Mouse (Mus musculus) liver, embryonic 14.5 days (tissue): ENCODE results near the gene Cpsf6. TPM values are rescaled to one million over a fixed set of nuclear protein-coding genes. Genes with fewer than 3 reads are reported as not detected.

Experiments used
- ATAC-seq: fragments of 200-750 bp; cut with Nextera tagmentation; 2 replicates; pipeline ENCODE4 v1.8.0; 2017; ENCODE audit warnings: moderate number of reproducible peaks, mild to moderate bottlenecking, moderate library complexity; ENCODE audit not compliant: insufficient read depth
- DNase-seq, 3 experiments: peaks; one replicate each; pipeline ENCODE4 v3.0.0-alpha.2; 2012 to 2013; ENCODE audit warnings: low read depth in 3 of 3, low spot score in 3 of 3
- H3K27ac ChIP-seq: fragments of 300-500 bp; sonication (generic); 2 replicates; pipeline ENCODE4 v1.5.1; 2014; ENCODE audit warnings: moderate library complexity, mild to moderate bottlenecking, control low read depth, inconsistent platforms
- H3K27me3 ChIP-seq: fragments of 300-500 bp; sonication (generic); 2 replicates; pipeline ENCODE4 v1.6.1; 2014; ENCODE audit warnings: mild to moderate bottlenecking, low read length, moderate library complexity; ENCODE audit not compliant: control insufficient read depth, insufficient read depth
- H3K36me3 ChIP-seq: fragments of 300-500 bp; sonication (generic); replicated peaks from 2 replicates; pipeline ENCODE4 v1.6.1; 2014; ENCODE audit warnings: low read depth; ENCODE audit not compliant: control insufficient read depth, insufficient read depth
- H3K4me1 ChIP-seq, 2 experiments: fragments of 200-500 bp in 1 of 2; fragments of 300-500 bp in 1 of 2; sonication (generic) in 1 of 2; replicated peaks; 2 replicates each; pipeline ENCODE4 v1.6.1; 2012 to 2014; ENCODE audit warnings: antibody characterized with exemption in 1 of 2, inconsistent platforms in 1 of 2, low read length in 1 of 2; ENCODE audit not compliant: control insufficient read depth in 2 of 2, insufficient read depth in 2 of 2
- H3K4me2 ChIP-seq: fragments of 300-500 bp; sonication (generic); 2 replicates; pipeline ENCODE4 v1.6.1; 2014; ENCODE audit warnings: low read depth, mild to moderate bottlenecking, control low read depth, moderate library complexity
- H3K4me3 ChIP-seq, 2 experiments: fragments of 200-500 bp in 1 of 2; fragments of 300-500 bp in 1 of 2; sonication (generic) in 1 of 2; 2 replicates each; pipeline ENCODE4 v1.5.1; 2012 to 2014; ENCODE audit warnings: low read depth in 2 of 2, low read length in 2 of 2, mild to moderate bottlenecking in 2 of 2, control low read depth in 1 of 2, inconsistent platforms in 1 of 2, moderate library complexity in 1 of 2; ENCODE audit not compliant: insufficient read depth in 1 of 2
- H3K9ac ChIP-seq: fragments of 300-500 bp; sonication (generic); replicated peaks from 2 replicates; pipeline ENCODE4 v1.6.1; 2014; ENCODE audit warnings: mild to moderate bottlenecking, control low read depth, moderate library complexity
- H3K9me3 ChIP-seq: fragments of 300-500 bp; sonication (generic); 2 replicates; pipeline ENCODE4 v1.6.1; 2016; ENCODE audit warnings: low read length, mixed read lengths; ENCODE audit not compliant: control insufficient read depth
- CTCF ChIP-seq: IDR thresholded peaks from 2 replicates; pipeline ENCODE4 v1.5.1; 2016; ENCODE audit warnings: antibody characterized with exemption, low read depth, control low read depth
- EP300 ChIP-seq: IDR thresholded peaks from 2 replicates; pipeline ENCODE4 v1.6.1; 2016; ENCODE audit warnings: antibody characterized with exemption, low read depth
- WGBS: fragments of 180-500 bp; shearing (Covaris S2); extraction: QIAGEN DNeasy Blood & Tissue Kit; methylation state at CpG from one replicate; pipeline ENCODE4 v1.1.7; 2014; ENCODE audit not compliant: insufficient replicate concordance; 5-methylcytosine and 5-hydroxymethylcytosine counted together
- polyA plus RNA-seq, 2 experiments: library from polyadenylated mRNA; depleted of rRNA in 1 of 2; stranded (reverse) in 1 of 2; unstranded in 1 of 2; fragments of >200 nt; fragmentation: Nextera tagmentation in 1 of 2; extraction: Ambion mirVana in 1 of 2; gene quantifications; 2 replicates each; pipeline versions ENCODE4 v1.2.1 to v1.2.3; 2012 to 2014

Cpsf6 gene
- polyA plus RNA-seq, 2 experiments = 27.5 to 51.7 TPM

DNA sequence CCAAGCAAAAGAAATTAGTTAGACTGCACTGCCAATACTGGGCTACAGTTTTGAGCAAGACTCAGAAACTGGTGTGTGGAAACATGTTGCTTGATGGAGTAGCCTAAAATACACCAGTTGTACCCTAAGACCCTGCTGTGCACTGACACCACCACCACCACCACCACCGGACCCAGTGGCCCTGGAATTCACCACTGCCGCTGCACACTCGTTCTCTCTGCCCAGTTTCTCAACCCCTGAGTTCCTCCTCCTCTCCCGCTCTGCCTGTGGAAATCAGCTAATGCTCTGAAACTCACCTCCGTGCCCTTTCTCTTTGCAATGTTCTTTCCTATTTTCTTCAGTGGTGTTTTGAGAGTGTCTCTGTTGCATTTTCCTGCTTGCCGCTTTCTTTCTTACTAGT lies 81.5 kb downstream of the Cpsf6 start:
- peaks cover 0 to 3% of the 10 kb centered on the region in 2 experiments; a peak in 2 of 4 replicates for H3K4me1 ChIP-seq
- H3K9ac ChIP-seq = no peak overlapping the region
- H3K27me3 ChIP-seq = no peaks in the 10 kb centered on the region
- no peak overlapping the region for H3K4me2 ChIP-seq
- 64% methylated on average over 6 of the region's 6 CpGs for WGBS
- no peaks in the 10 kb centered on the region for H3K36me3 ChIP-seq
- no peak overlapping the region for H3K27ac ChIP-seq
- TF ChIP-seq CTCF (no peak), EP300 (no peak)
- no peaks in the 10 kb centered on the region for H3K9me3 ChIP-seq
- DNase-seq (no peak), ATAC-seq (no peak)
- no peak overlapping the region for H3K4me3 ChIP-seq

Other genes starting within 250 kb of the Cpsf6 start
- 7.9 and 9.2 TPM in 2 replicates for gene Frs2, start 231.5 kb downstream of the Cpsf6 start, polyA plus RNA-seq (2012; rRNA removed)
- gene Frs2, start 231.5 kb downstream of the Cpsf6 start, polyA plus RNA-seq (2014; fragmentation: Nextera tagmentation; extraction: Ambion mirVana) = 8.8 and 11.2 TPM in 2 replicates
- 23.6 and 36.1 TPM in 2 replicates for gene Yeats4, start 155.5 kb downstream of the Cpsf6 start, polyA plus RNA-seq (2012; rRNA removed)
- gene Yeats4, start 155.5 kb downstream of the Cpsf6 start, polyA plus RNA-seq (2014; fragmentation: Nextera tagmentation; extraction: Ambion mirVana) = 42.0 and 48.7 TPM in 2 replicates
- not detected in 2 replicates for gene 9530003J23Rik, start 141.3 kb downstream of the Cpsf6 start, polyA plus RNA-seq (2012; rRNA removed)
- gene 9530003J23Rik, start 141.3 kb downstream of the Cpsf6 start, polyA plus RNA-seq (2014; fragmentation: Nextera tagmentation; extraction: Ambion mirVana) = not detected in 2 replicates
- 93.4 and 95.5 TPM in 2 replicates for gene Lyz2, start 97.7 kb downstream of the Cpsf6 start, polyA plus RNA-seq (2012; rRNA removed)
- gene Lyz2, start 97.7 kb downstream of the Cpsf6 start, polyA plus RNA-seq (2014; fragmentation: Nextera tagmentation; extraction: Ambion mirVana) = 255 and 323 TPM in 2 replicates
- gene Lyz1, start 87.1 kb downstream of the Cpsf6 start, polyA plus RNA-seq (2012; rRNA removed) = 0.02 TPM in 1 of 2 replicates, not detected in the other
- gene Lyz1, start 87.1 kb downstream of the Cpsf6 start, polyA plus RNA-seq (2014; fragmentation: Nextera tagmentation; extraction: Ambion mirVana) = 0.13 and 0.29 TPM in 2 replicates
- gene Cpm, start 249.5 kb upstream of the Cpsf6 start, polyA plus RNA-seq (2012; rRNA removed) = 3.9 and 4.0 TPM in 2 replicates
- gene Cpm, start 249.5 kb upstream of the Cpsf6 start, polyA plus RNA-seq (2014; fragmentation: Nextera tagmentation; extraction: Ambion mirVana) = 9.1 and 12.1 TPM in 2 replicates